Mouse (Mus musculus) fat pad, adult 2 months (tissue): ENCODE results near the gene Cops2.

Experiments used
- DNase-seq: peaks from one replicate; pipeline ENCODE4 v3.0.0-alpha.2; 2011; ENCODE audit warnings: low read depth, low spot score; ENCODE audit errors: extremely low read depth

Cops2 gene

GRCm38 (mm10) chr2:125782719-125783109, 76.2 kb downstream of the Cops2 start, which contains the start of gene Secisbp2l:
TSS of gene Secisbp2l (minus strand) at chr2:125782870.
- DNase-seq: no peak

GRCm38 (mm10) chr2:125781978-125782718, 76.8 kb downstream of the Cops2 start:
- no peak for DNase-seq

GRCm38 (mm10) chr2:125781006-125781405, 77.9 kb downstream of the Cops2 start:
- DNase-seq: no peak
